Mouse (Mus musculus) midbrain, embryonic 16.5 days (tissue): Measurements from ENCODE around the gene Syngr2. TPM values are rescaled to one million over a fixed set of nuclear protein-coding genes. Genes with fewer than 3 reads are reported as not detected.

Experiments
- ATAC-seq: fragments of 200-750 bp; cut with Nextera tagmentation; 2 replicates; pipeline ENCODE4 v1.8.0; 2017; ENCODE audit warnings: moderate TSS enrichment
- H3K27ac ChIP-seq: fragments of 300-500 bp; sonication (generic); 2 replicates; pipeline ENCODE4 v1.5.1; 2014; ENCODE audit warnings: mild to moderate bottlenecking, low read length, mixed read lengths
- H3K27me3 ChIP-seq: fragments of 300-500 bp; sonication (generic); 2 replicates; pipeline ENCODE4 v1.6.1; 2014; ENCODE audit warnings: low read depth, low read length, mixed read lengths; ENCODE audit not compliant: control insufficient read depth, insufficient read depth
- H3K36me3 ChIP-seq: fragments of 300-500 bp; sonication (generic); 2 replicates; pipeline ENCODE4 v1.6.1; 2014; ENCODE audit warnings: mild to moderate bottlenecking, low read length, moderate library complexity, mixed read lengths; ENCODE audit not compliant: control insufficient read depth, insufficient read depth
- H3K4me1 ChIP-seq: fragments of 300-500 bp; sonication (generic); 2 replicates; pipeline ENCODE4 v1.6.1; 2014; ENCODE audit warnings: mild to moderate bottlenecking, low read length, mixed read lengths; ENCODE audit not compliant: control insufficient read depth, insufficient read depth
- H3K4me2 ChIP-seq: fragments of 300-500 bp; sonication (generic); 2 replicates; pipeline ENCODE4 v1.6.1; 2014; ENCODE audit warnings: mild to moderate bottlenecking, low read length, mixed read lengths
- H3K4me3 ChIP-seq: fragments of 300-500 bp; sonication (generic); 2 replicates; pipeline ENCODE4 v1.5.1; 2014; ENCODE audit warnings: low read depth, mild to moderate bottlenecking, low read length, moderate library complexity, mixed read lengths
- H3K9ac ChIP-seq: fragments of 300-500 bp; sonication (generic); 2 replicates; pipeline ENCODE4 v1.6.1; 2014; ENCODE audit warnings: low read depth, low read length, mixed read lengths
- H3K9me3 ChIP-seq: fragments of 300-500 bp; sonication (generic); replicated peaks from 2 replicates; pipeline ENCODE4 v1.6.1; 2014; ENCODE audit warnings: mild to moderate bottlenecking, low read length, mixed read lengths; ENCODE audit not compliant: control insufficient read depth, poor library complexity, severe bottlenecking
- WGBS: fragments of 180-500 bp; shearing (Covaris S2); extraction: QIAGEN DNeasy Blood & Tissue Kit; methylation state at CpG from one replicate; pipeline ENCODE4 v1.1.7; 2014; 5-methylcytosine and 5-hydroxymethylcytosine counted together
- polyA plus RNA-seq: library from polyadenylated mRNA; unstranded; fragments of >200 nt; fragmentation: Nextera tagmentation; extraction: Ambion mirVana; gene quantifications from 2 replicates; pipeline ENCODE4 v1.2.1, GENCODE M21; 2015

Syngr2 gene
- polyA plus RNA-seq, 1 experiment from 2014 or later, result 13.8 TPM

GRCm38 (mm10) chr11:117779434-117780198 is 29.9 kb upstream of the Syngr2 start:
- Histone ChIP-seq H3K4me1 (peaks cover 20% of the 10 kb centered on the region), H3K9me3 (no peaks in the 10 kb centered on the region; the same call in 1 of the 2 replicates), H3K27ac (peak overlapping the region; percentile 39), H3K27me3 (peaks cover 27% of the 10 kb centered on the region), H3K4me3 (peak overlapping the region; percentile 20), H3K9ac (peak overlapping the region; percentile 52), H3K36me3 (no peaks in the 10 kb centered on the region), H3K4me2 (peak overlapping the region; percentile 48)
- 8% methylated on average over 38 of the region's 38 CpGs for WGBS
- ATAC-seq, result 0 out of 2 replicates have a peak, but pooled peaks have one; percentile 5

- Histone ChIP-seq H3K36me3 (no peaks in the 10 kb centered on the region), H3K9ac (peak overlapping the region; percentile 52), H3K27ac (peak overlapping the region; percentile 39), H3K27me3 (peaks cover 27% of the 10 kb centered on the region), H3K9me3 (no peaks in the 10 kb centered on the region; the same call in 1 of the 2 replicates), H3K4me2 (peak overlapping the region; percentile 48), H3K4me1 (peaks cover 20% of the 10 kb centered on the region), H3K4me3 (peak overlapping the region; percentile 20)
- 3% methylated on average over 17 of the region's 17 CpGs for WGBS
- ATAC-seq, result no peak
Measured at GRCm38 (mm10) chr11:117780199-117780515, 29.3 kb upstream of the Syngr2 start.

GRCm38 (mm10) chr11:117780582-117781111 is 28.8 kb upstream of the Syngr2 start:
- WGBS, result 4% methylated on average over 19 of the region's 19 CpGs
- H3K9me3 ChIP-seq, result no peaks in the 10 kb centered on the region; the same call in 1 of the 2 replicates
- no peak for ATAC-seq
- H3K4me1 ChIP-seq, result peaks cover 20% of the 10 kb centered on the region
- peaks cover 27% of the 10 kb centered on the region for H3K27me3 ChIP-seq
- no peaks in the 10 kb centered on the region for H3K36me3 ChIP-seq
- H3K4me3 ChIP-seq, result peak overlapping the region; percentile 20
- H3K27ac ChIP-seq, result no peak overlapping the region
- H3K9ac ChIP-seq, result peak overlapping the region; percentile 52; the same call in 1 of the 2 replicates
- peak overlapping the region; percentile 48 for H3K4me2 ChIP-seq

GRCm38 (mm10) chr11:117781199-117781821 is 28.2 kb upstream of the Syngr2 start:
- Histone ChIP-seq H3K4me1 (peaks cover 20% of the 10 kb centered on the region), H3K9ac (no peak overlapping the region), H3K27ac (no peak overlapping the region), H3K4me2 (no peak overlapping the region), H3K36me3 (no peaks in the 10 kb centered on the region), H3K27me3 (peaks cover 27% of the 10 kb centered on the region), H3K4me3 (no peak overlapping the region), H3K9me3 (no peaks in the 10 kb centered on the region; the same call in 1 of the 2 replicates)
- WGBS, result 25% methylated on average over 18 of the region's 18 CpGs
- no peak for ATAC-seq

- 49% methylated on average over 19 of the region's 24 CpGs for WGBS
- ATAC-seq, result no peak
- H3K36me3 ChIP-seq, result no peaks in the 10 kb centered on the region
- H3K9ac ChIP-seq, result peak within 1 kb of the TSS; percentile 52; the same call in 1 of the 2 replicates
- H3K4me1 ChIP-seq, result peaks cover 20% of the 10 kb centered on the region
- H3K4me2 ChIP-seq, result peak within 1 kb of the TSS; percentile 58
- no peaks in the 10 kb centered on the region; the same call in 1 of the 2 replicates for H3K9me3 ChIP-seq
- H3K27me3 ChIP-seq, result peaks cover 27% of the 10 kb centered on the region
- no peak within 1 kb of the TSS; the same call in 1 of the 2 replicates for H3K27ac ChIP-seq
- peak within 1 kb of the TSS; percentile 27 for H3K4me3 ChIP-seq
Measured at GRCm38 (mm10) chr11:117781993-117782704, 27.3 kb upstream of the Syngr2 start, which contains the start of the genes Tmc8 and Tmc6. Tmc8 (plus strand) TSS chr11:117782076. Tmc6 (minus strand) TSS chr11:117782198.

GRCm38 (mm10) chr11:117782705-117783034 is 26.8 kb upstream of the Syngr2 start:
- ATAC-seq, result no peak
- Histone ChIP-seq H3K27ac (no peak overlapping the region), H3K27me3 (peaks cover 27% of the 10 kb centered on the region), H3K4me1 (peaks cover 20% of the 10 kb centered on the region), H3K4me2 (peak overlapping the region; percentile 58), H3K4me3 (peak overlapping the region; percentile 27), H3K9me3 (no peaks in the 10 kb centered on the region; the same call in 1 of the 2 replicates), H3K9ac (peak overlapping the region; percentile 52; the same call in 1 of the 2 replicates), H3K36me3 (no peaks in the 10 kb centered on the region)
- WGBS, result 47% methylated on average over 9 of the region's 9 CpGs

- Histone ChIP-seq H3K9me3 (no peaks in the 10 kb centered on the region; the same call in 1 of the 2 replicates), H3K36me3 (no peaks in the 10 kb centered on the region), H3K4me3 (peak overlapping the region; percentile 27), H3K4me2 (peak overlapping the region; percentile 58), H3K9ac (peak overlapping the region; percentile 52), H3K27ac (no peak overlapping the region), H3K4me1 (peaks cover 20% of the 10 kb centered on the region), H3K27me3 (peaks cover 27% of the 10 kb centered on the region)
- no peak for ATAC-seq
- 4% methylated on average over 30 of the region's 31 CpGs for WGBS
Measured at GRCm38 (mm10) chr11:117783089-117783488, 26.4 kb upstream of the Syngr2 start.

GRCm38 (mm10) chr11:117783683-117784309 is 25.7 kb upstream of the Syngr2 start:
- H3K27me3 ChIP-seq, result peaks cover 27% of the 10 kb centered on the region
- no peak for ATAC-seq
- WGBS, result 34% methylated on average over 10 of the region's 10 CpGs
- peak overlapping the region; percentile 58 for H3K4me2 ChIP-seq
- H3K4me3 ChIP-seq, result peak overlapping the region; percentile 27
- peaks cover 20% of the 10 kb centered on the region for H3K4me1 ChIP-seq
- no peak overlapping the region for H3K27ac ChIP-seq
- H3K9ac ChIP-seq, result peak overlapping the region; percentile 52; the same call in 1 of the 2 replicates
- H3K36me3 ChIP-seq, result no peaks in the 10 kb centered on the region
- no peaks in the 10 kb centered on the region; the same call in 1 of the 2 replicates for H3K9me3 ChIP-seq
